Mouse (Mus musculus): ENCODE data around the gene Ccdc24.

The Ccdc24 gene

GRCm38 (mm10) chr4:117872471-117872886 is at the start of gene Ccdc24:
TSS of gene Ccdc24 (minus strand) at chr4:117872557.
- DNase-seq (ENCODE audit: low spot score in 2 of 2): no peak

GRCm38 (mm10) chr4:117921358-117921757 is 49.0 kb upstream of the Ccdc24 start:
- DNase-seq (ENCODE audit: low spot score in 2 of 2): no peak

- DNase-seq (ENCODE audit: low spot score in 2 of 2): no peak
These were observed 46.4 kb upstream of the Ccdc24 start for GRCm38 (mm10) chr4:117918762-117919161.

- no peak for DNase-seq (ENCODE audit: low spot score in 2 of 2)
These were observed 45.9 kb upstream of the Ccdc24 start for GRCm38 (mm10) chr4:117918261-117918660.

GRCm38 (mm10) chr4:117917847-117918246 is 45.5 kb upstream of the Ccdc24 start:
- DNase-seq (ENCODE audit: low spot score in 2 of 2): no peak

- DNase-seq (ENCODE audit: low spot score in 2 of 2): no peak
These were observed 45.0 kb upstream of the Ccdc24 start for GRCm38 (mm10) chr4:117917402-117917801.

- no peak for DNase-seq (ENCODE audit: low spot score in 2 of 2)
These were observed 44.0 kb upstream of the Ccdc24 start for GRCm38 (mm10) chr4:117916386-117916785.

GRCm38 (mm10) chr4:117915489-117916105 is 43.2 kb upstream of the Ccdc24 start:
- DNase-seq (ENCODE audit: low spot score in 2 of 2): no peak

- DNase-seq (ENCODE audit: low spot score in 2 of 2): peak; percentile 94 to 95
These were observed 42.5 kb upstream of the Ccdc24 start, which contains the start of gene Ipo13 for GRCm38 (mm10) chr4:117914591-117915442. TSS of gene Ipo13 (minus strand) at chr4:117914999.

- no peak for DNase-seq (ENCODE audit: low spot score in 2 of 2)
These were observed 41.7 kb upstream of the Ccdc24 start for GRCm38 (mm10) chr4:117914031-117914430.

GRCm38 (mm10) chr4:117913421-117913820 is 41.1 kb upstream of the Ccdc24 start:
- no peak for DNase-seq (ENCODE audit: low spot score in 2 of 2)

- DNase-seq (ENCODE audit: low spot score in 2 of 2): no peak
These were observed 40.4 kb upstream of the Ccdc24 start for GRCm38 (mm10) chr4:117912685-117913273.

GRCm38 (mm10) chr4:117912131-117912561 is 39.8 kb upstream of the Ccdc24 start:
- DNase-seq (ENCODE audit: low spot score in 2 of 2): no peak

- DNase-seq (ENCODE audit: low spot score in 2 of 2): no peak
These were observed 36.6 kb upstream of the Ccdc24 start for GRCm38 (mm10) chr4:117908834-117909453.

- DNase-seq (ENCODE audit: low spot score in 2 of 2): no peak
These were observed 33.8 kb upstream of the Ccdc24 start for GRCm38 (mm10) chr4:117906196-117906595.

GRCm38 (mm10) chr4:117904761-117905160 is 32.4 kb upstream of the Ccdc24 start:
- no peak for DNase-seq (ENCODE audit: low spot score in 2 of 2)

GRCm38 (mm10) chr4:117904094-117904493 is 31.7 kb upstream of the Ccdc24 start:
- DNase-seq (ENCODE audit: low spot score in 2 of 2): no peak

GRCm38 (mm10) chr4:117898111-117898510 is 25.8 kb upstream of the Ccdc24 start:
- DNase-seq (ENCODE audit: low spot score in 2 of 2): no peak

GRCm38 (mm10) chr4:117896031-117896430 is 23.7 kb upstream of the Ccdc24 start:
- no peak for DNase-seq (ENCODE audit: low spot score in 2 of 2)

- DNase-seq (ENCODE audit: low spot score in 2 of 2): no peak
These were observed 23.0 kb upstream of the Ccdc24 start for GRCm38 (mm10) chr4:117895339-117895738.

- DNase-seq (ENCODE audit: low spot score in 2 of 2): no peak
These were observed 22.2 kb upstream of the Ccdc24 start for GRCm38 (mm10) chr4:117894601-117895000.

GRCm38 (mm10) chr4:117893376-117893775 is 21.0 kb upstream of the Ccdc24 start:
- DNase-seq (ENCODE audit: low spot score in 2 of 2): peak; percentile 28 to 50

Measured in natural killer cell, adult 2 months (primary cell).